Mouse (Mus musculus) forebrain, embryonic 11.5 days (tissue): ENCODE data around the gene Atad3a. TPM values are rescaled to one million over a fixed set of nuclear protein-coding genes. Genes with fewer than 3 reads are reported as not detected.

Experiments
- ATAC-seq: fragments of 200-750 bp; cut with Nextera tagmentation; replicated peaks from 2 replicates; pipeline ENCODE4 v1.8.0; 2017; ENCODE audit warnings: moderate TSS enrichment; ENCODE audit not compliant: low FRiP score
- DNase-seq: peaks from one replicate; pipeline ENCODE4 v3.0.0-alpha.2; 2017; ENCODE audit warnings: low spot score
- H3K27ac ChIP-seq: fragments of 300-500 bp; sonication (generic); 2 replicates; pipeline ENCODE4 v1.5.1; 2014; ENCODE audit warnings: low read depth, low read length
- H3K27me3 ChIP-seq: fragments of 300-500 bp; sonication (generic); 2 replicates; pipeline ENCODE4 v1.6.1; 2014; ENCODE audit warnings: mild to moderate bottlenecking, low read length, mixed read lengths; ENCODE audit not compliant: control insufficient read depth, insufficient read depth
- H3K36me3 ChIP-seq: fragments of 300-500 bp; sonication (generic); 2 replicates; pipeline ENCODE4 v1.6.1; 2014; ENCODE audit warnings: mild to moderate bottlenecking, low read length, moderate library complexity, mixed read lengths; ENCODE audit not compliant: control insufficient read depth, insufficient read depth
- H3K4me1 ChIP-seq: fragments of 300-500 bp; sonication (generic); replicated peaks from 2 replicates; pipeline ENCODE4 v1.6.1; 2014; ENCODE audit warnings: low read length, mixed read lengths; ENCODE audit not compliant: control insufficient read depth, insufficient read depth
- H3K4me2 ChIP-seq: fragments of 300-500 bp; sonication (generic); 2 replicates; pipeline ENCODE4 v1.6.1; 2014; ENCODE audit warnings: low read depth, mild to moderate bottlenecking, low read length, moderate library complexity, mixed read lengths; ENCODE audit not compliant: severe bottlenecking
- H3K4me3 ChIP-seq: fragments of 300-500 bp; sonication (generic); 2 replicates; pipeline ENCODE4 v1.5.1; 2014; ENCODE audit warnings: low read depth, low read length
- H3K9ac ChIP-seq: fragments of 300-500 bp; sonication (generic); 2 replicates; pipeline ENCODE4 v1.6.1; 2014; ENCODE audit warnings: low read length
- H3K9me3 ChIP-seq: fragments of 300-500 bp; sonication (generic); 2 replicates; pipeline ENCODE4 v1.6.1; 2016; ENCODE audit warnings: low read length, mixed read lengths; ENCODE audit not compliant: control insufficient read depth
- WGBS: fragments of 180-500 bp; shearing (Covaris S2); extraction: QIAGEN DNeasy Blood & Tissue Kit; methylation state at CpG from one replicate; pipeline ENCODE4 v1.1.7; 2014; 5-methylcytosine and 5-hydroxymethylcytosine counted together
- polyA plus RNA-seq: library from polyadenylated mRNA; unstranded; fragments of >200 nt; fragmentation: Nextera tagmentation; extraction: Ambion mirVana; gene quantifications from 2 replicates; pipeline ENCODE4 v1.2.1, GENCODE M21; 2014

Gene Atad3a
- polyA plus RNA-seq, 1 experiment from 2014 or later: 104 TPM

DNA sequence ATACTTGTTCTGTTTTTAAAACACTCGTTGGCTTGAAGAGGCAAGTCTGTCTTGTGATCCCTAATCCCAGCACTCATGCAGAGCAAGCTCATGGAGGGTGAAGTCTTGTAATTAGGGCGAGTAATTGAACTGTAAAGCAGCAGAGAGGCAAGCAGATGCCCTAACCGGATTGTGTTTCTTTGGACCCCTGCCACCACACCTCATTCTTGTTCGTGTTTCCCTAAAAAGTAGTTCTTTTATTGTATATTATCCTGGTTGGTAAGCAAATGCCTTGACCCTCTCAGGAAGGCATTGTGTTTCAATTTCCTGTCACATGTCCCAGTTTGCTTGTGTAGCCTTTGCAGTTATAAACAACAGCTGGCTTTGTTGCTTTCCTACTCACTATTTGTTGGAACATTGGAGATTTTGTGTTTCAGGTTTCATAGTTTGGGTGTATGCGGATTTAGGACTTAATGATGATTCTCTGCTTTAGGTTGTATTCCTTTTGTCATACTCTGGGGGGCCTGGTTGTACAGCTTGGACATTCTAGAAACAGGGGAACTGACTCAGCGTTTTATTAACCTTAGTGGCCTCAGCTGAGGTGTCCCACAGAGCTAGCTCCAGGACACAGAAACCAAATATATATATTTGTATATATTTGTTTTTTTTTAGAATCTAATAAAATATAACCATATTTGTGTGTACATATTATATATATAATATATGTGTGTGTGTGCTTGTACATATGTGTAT, 50.2 kb downstream of the Atad3a start:
- Histone ChIP-seq H3K27me3 (no peaks in the 10 kb centered on the region), H3K4me3 (no peak overlapping the region), H3K4me2 (no peak overlapping the region), H3K27ac (no peak overlapping the region), H3K36me3 (no peaks in the 10 kb centered on the region), H3K9me3 (no peaks in the 10 kb centered on the region), H3K9ac (no peak overlapping the region), H3K4me1 (peaks cover 3% of the 10 kb centered on the region; the same call in 1 of the 2 replicates)
- 59% methylated on average over 6 of the region's 6 CpGs for WGBS
- DNase-seq: no peak
- no peak for ATAC-seq

DNA sequence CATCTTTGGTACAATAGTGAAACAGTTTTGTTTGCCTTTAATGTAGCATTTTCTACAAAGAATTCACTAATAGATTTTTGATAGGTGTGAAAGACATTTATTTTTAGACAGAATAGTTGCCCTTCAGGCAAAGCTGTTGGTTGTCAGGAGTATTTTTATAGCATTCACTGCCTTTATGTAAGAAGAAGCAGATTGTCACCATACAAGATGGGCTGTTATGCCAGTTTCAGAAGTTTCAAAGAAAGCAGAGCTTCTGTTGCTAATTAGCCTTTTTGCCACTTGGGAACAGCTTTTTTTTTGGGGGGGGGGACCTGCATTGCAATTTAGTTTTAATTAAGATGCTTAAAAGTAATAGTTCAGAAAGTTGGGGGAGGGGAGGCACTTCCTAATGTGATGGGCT, 51.9 kb downstream of the Atad3a start:
- no peak overlapping the region for H3K4me2 ChIP-seq
- DNase-seq (no peak), ATAC-seq (no peak)
- H3K9ac ChIP-seq: no peak overlapping the region
- no peaks in the 10 kb centered on the region for H3K27me3 ChIP-seq
- no peak overlapping the region for H3K27ac ChIP-seq
- no peaks in the 10 kb centered on the region for H3K9me3 ChIP-seq
- no peak overlapping the region for H3K4me3 ChIP-seq
- H3K4me1 ChIP-seq: peaks cover 3% of the 10 kb centered on the region; the same call in 1 of the 2 replicates
- no peaks in the 10 kb centered on the region for H3K36me3 ChIP-seq

DNA sequence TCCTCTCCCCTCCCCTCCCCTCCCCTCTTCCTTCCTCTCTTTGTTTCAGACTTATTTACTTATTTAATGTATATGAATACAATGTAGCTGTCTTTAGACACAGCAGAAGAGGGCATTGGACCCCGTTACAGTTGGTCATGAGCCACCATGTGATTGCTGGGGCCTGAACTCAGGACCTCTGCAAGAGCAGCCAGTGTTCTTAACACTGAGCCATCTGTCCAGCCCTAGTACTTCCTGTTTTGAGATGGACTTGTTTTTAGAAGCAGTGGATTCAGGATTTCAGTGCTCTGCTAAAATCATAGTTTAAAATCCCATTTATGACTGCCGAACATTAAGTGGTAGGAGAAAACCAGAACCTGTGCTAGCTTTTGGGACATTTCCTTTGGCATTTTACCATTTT, 52.3 kb downstream of the Atad3a start:
- Histone ChIP-seq H3K4me2 (no peak overlapping the region), H3K9me3 (no peaks in the 10 kb centered on the region), H3K27ac (no peak overlapping the region), H3K4me1 (peaks cover 3% of the 10 kb centered on the region; the same call in 1 of the 2 replicates), H3K4me3 (no peak overlapping the region), H3K36me3 (no peaks in the 10 kb centered on the region), H3K27me3 (no peaks in the 10 kb centered on the region), H3K9ac (no peak overlapping the region)
- ATAC-seq: no peak
- 89% methylated on average over 2 of the region's 2 CpGs for WGBS
- DNase-seq: no peak

DNA sequence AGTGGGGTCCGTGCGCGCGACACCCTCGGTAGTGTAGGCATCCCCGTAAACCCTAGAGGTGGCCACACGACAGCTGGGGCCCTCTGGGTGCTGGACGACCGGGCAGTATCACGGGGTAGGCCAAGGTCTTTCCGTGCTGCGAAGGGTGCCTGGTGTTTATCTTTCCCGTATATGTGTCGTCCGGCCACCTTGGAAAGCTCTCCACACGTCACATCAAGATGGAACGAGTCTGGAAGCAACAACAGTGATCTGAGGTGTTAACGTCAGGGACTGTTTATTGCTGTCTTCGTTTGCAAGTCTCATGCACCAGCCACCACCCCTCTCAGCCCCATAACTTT, 55.3 kb downstream of the Atad3a start:
- no peaks in the 10 kb centered on the region for H3K9me3 ChIP-seq
- peak overlapping the region; percentile 82 for H3K4me2 ChIP-seq
- DNase-seq (no peak), ATAC-seq (no peak)
- peak overlapping the region; percentile 94 for H3K4me3 ChIP-seq
- H3K9ac ChIP-seq: peak overlapping the region; percentile 90
- peaks cover 3% of the 10 kb centered on the region; the same call in 1 of the 2 replicates for H3K4me1 ChIP-seq
- under 1% methylated on average over 19 of the region's 19 CpGs for WGBS
- no peaks in the 10 kb centered on the region for H3K27me3 ChIP-seq
- H3K27ac ChIP-seq: peak overlapping the region; percentile 89; the same call in 1 of the 2 replicates
- H3K36me3 ChIP-seq: no peaks in the 10 kb centered on the region

DNA sequence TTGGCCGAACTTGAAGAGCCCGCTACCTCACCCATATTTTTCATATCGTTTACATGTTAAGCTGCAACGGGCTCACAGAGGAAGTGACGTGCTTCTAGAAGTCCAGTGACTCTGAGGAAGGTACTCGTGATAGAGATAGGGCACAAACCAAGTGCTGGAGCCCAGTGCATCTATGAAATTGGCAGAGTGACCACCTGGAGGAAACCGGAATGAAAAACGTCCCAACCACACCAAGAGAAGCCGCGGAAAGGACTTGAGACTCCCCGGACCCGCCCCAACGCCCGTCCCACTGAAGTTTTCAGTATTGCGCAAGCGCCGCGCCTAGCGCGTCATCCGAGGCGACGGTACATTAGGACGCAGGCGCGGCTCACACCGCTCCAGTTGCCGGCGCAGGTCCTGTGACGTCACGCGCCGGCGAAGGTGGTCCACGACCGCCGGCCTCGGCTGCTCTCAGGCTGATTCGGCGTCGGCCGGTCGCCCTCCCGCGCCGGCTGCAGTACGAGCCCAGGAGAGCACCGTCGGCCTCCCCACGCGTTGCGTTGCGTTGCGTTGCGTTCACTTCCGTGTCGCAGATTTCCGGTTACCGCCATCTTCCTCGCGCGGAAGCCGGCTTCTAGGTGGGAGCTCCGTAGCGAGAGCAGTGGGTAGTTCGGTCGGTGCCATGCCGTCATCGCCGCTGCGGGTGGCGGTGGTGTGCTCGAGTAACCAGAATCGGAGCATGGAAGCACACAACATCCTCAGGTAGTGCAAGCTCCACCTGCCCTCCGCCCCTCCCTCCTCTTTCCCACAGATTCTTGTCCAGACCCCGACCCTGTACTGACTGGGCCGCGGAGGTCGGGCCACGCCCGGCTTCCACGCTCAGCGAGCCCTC, 55.9 kb downstream of the Atad3a start, which contains the start of gene Ssu72:
Gene Ssu72 (plus strand): TSS at position 80 of the 871 bp plus-strand sequence.
- Histone ChIP-seq H3K36me3 (no peaks in the 10 kb centered on the region), H3K9ac (peak within 1 kb of the TSS; percentile 90), H3K4me1 (peaks cover 3% of the 10 kb centered on the region; the same call in 1 of the 2 replicates), H3K4me2 (peak within 1 kb of the TSS; percentile 82), H3K9me3 (no peaks in the 10 kb centered on the region), H3K27me3 (no peaks in the 10 kb centered on the region), H3K4me3 (peak within 1 kb of the TSS; percentile 94), H3K27ac (peak within 1 kb of the TSS; percentile 89)
- DNase-seq (peak; percentile 95), ATAC-seq (peak; percentile 96)
- WGBS: under 1% methylated on average over 82 of the region's 83 CpGs

DNA sequence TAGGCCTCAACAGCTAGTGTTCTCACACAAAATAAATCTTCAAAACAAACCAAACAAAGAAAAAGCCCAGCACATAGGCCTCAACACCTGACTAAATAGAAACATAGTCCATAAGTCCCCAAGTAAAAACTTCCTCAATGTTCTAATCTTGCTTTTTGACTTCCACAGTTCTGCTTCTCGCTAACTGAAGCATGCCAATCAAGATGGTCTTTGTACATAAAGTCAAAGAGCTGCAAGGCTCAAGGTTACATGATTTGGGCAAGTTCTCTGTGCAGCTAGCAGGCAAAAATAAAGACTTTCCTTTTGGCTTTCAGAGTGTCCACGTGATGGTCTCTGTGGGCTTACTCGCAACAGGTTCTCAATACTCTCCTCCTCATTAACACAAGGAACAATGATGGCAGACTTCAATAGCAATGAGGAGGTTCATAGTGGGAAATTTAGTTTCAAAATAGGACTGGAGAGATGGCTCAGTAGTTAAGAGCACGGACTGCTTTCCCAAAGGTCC, 57.4 kb downstream of the Atad3a start:
- H3K4me3 ChIP-seq: no peak overlapping the region
- peaks cover 3% of the 10 kb centered on the region; the same call in 1 of the 2 replicates for H3K4me1 ChIP-seq
- ATAC-seq: no peak
- WGBS: 87% methylated on average over 4 of the region's 4 CpGs
- no peak overlapping the region for H3K9ac ChIP-seq
- no peaks in the 10 kb centered on the region for H3K27me3 ChIP-seq
- no peaks in the 10 kb centered on the region for H3K9me3 ChIP-seq
- H3K36me3 ChIP-seq: no peaks in the 10 kb centered on the region
- no peak overlapping the region for H3K27ac ChIP-seq
- no peak overlapping the region for H3K4me2 ChIP-seq
- no peak for DNase-seq

DNA sequence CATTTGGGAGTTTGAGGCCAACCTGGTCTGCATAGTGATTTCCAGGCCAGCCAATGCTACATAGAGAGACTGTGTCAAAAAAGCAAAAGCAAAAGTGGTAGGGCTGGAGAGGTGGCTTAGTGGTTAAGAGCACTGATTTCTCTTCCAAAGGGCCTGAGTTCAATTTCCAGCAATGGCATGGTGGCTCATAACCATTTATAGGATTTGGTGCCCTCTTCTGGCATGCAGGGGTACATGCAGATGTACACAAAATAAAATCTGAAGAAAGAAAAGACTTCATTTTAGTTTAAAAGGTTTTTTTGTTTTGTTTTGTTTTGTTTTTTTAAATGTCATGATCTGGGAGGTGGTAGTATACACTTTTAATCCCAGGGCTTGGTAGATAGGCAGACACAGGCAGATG, 60.5 kb downstream of the Atad3a start:
- no peak overlapping the region for H3K27ac ChIP-seq

DNA sequence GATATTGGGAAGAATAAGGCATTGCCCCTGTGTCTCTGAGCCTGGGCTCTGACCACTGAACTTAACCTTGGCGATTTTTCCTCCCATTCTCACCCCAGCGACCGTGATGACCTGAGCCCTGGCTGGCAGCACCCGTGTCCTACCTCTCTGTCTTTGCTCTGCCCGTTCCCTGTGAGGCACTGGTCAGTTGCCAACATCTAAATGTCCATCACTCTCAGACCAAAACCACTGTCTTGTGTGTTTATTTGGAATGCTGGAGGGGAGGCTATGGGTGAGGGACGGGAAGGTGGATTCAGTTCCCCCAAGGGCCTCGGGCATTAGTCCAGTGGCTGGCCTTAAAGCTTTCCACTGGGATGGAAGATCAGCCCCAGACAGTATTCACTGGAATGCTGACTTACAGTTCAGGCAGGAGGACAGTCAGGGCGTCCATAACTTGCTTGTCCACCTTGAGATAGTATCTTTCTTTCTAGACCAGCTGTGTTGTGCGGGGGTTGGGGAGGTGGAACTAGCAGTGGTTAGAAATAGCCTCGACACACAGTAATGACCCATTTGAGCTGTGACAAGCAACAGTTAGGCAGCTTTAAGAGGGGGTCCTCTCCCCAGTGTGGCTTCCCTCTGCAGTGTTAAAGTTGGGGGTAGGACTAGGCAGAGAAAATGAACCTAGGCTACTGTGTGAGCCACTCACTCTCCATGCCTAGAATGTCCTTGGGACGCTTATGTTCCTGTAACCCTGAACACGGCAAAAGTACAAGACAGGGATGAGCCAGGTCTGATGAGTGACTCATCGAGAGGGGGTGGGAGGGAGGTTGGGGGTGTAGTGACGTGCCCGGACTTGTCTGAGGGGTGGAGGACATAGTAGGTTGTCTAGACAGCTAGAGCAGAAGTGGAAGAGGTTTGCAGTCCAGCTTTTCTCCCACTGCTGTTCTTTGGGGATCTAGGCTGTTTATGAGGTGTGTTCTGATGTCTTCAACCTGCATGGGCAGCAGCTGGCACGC, 64.3 kb downstream of the Atad3a start:
- no peak for ATAC-seq
- H3K36me3 ChIP-seq: no peaks in the 10 kb centered on the region
- WGBS: 79% methylated on average over 16 of the region's 16 CpGs
- 0 out of 2 replicates have a peak, but pooled peaks cover 4% of the 10 kb centered on the region for H3K4me1 ChIP-seq
- H3K4me2 ChIP-seq: no peak overlapping the region
- H3K4me3 ChIP-seq: no peak overlapping the region
- H3K9ac ChIP-seq: no peak overlapping the region
- H3K9me3 ChIP-seq: no peaks in the 10 kb centered on the region
- H3K27me3 ChIP-seq: peaks cover 7% of the 10 kb centered on the region; the same call in 1 of the 2 replicates
- no peak for DNase-seq
- H3K27ac ChIP-seq: no peak overlapping the region

More for the DNA sequence above, 60.5 kb downstream of the Atad3a start:
- DNase-seq (no peak), ATAC-seq (no peak)
- H3K4me2 ChIP-seq: no peak overlapping the region
- 0 out of 2 replicates have a peak, but pooled peaks cover 2% of the 10 kb centered on the region for H3K4me1 ChIP-seq
- H3K27me3 ChIP-seq: peaks cover 4% of the 10 kb centered on the region; the same call in 1 of the 2 replicates
- no peak overlapping the region for H3K9ac ChIP-seq
- H3K36me3 ChIP-seq: no peaks in the 10 kb centered on the region
- H3K4me3 ChIP-seq: no peak overlapping the region
- no peaks in the 10 kb centered on the region for H3K9me3 ChIP-seq
